Mouse (Mus musculus): ENCODE data around the gene Lrmda.

GRCm38 (mm10) chr14:22700236-22700635 is 680.7 kb downstream of the Lrmda start:
- TF ChIP-seq CTCF (IDR thresholded peaks at IDR 0.05; ENCODE audit: low read depth, low read length) (no peak), POLR2A (IDR thresholded peaks at IDR 0.05; ENCODE audit: extremely low read depth, insufficient read depth, low read length) (no peak)

Data from liver, adult 2 months (tissue).